Mouse (Mus musculus) small intestine, adult 2 months (tissue): Measurements from ENCODE around the gene Mgll. TPM values are rescaled to one million over a fixed set of nuclear protein-coding genes. Genes with fewer than 3 reads are reported as not detected.
A peak's percentile ranks its signal among the peaks of the same experiment; 100 is the strongest.

Experiments
- H3K27ac ChIP-seq: fragments of 200-500 bp; 2 replicates; pipeline ENCODE4 v1.5.1; 2012; ENCODE audit warnings: low read depth, low read length, control low read depth, inconsistent platforms; ENCODE audit not compliant: insufficient read depth
- H3K27me3 ChIP-seq: fragments of 200-500 bp; 2 replicates; pipeline ENCODE4 v1.6.1; 2012; ENCODE audit warnings: mild to moderate bottlenecking, moderate library complexity, low read length, inconsistent platforms; ENCODE audit not compliant: control insufficient read depth, insufficient read depth
- H3K36me3 ChIP-seq: fragments of 200-500 bp; 2 replicates; pipeline ENCODE4 v1.6.1; 2012; ENCODE audit warnings: mild to moderate bottlenecking, low read length, control low read depth, inconsistent platforms; ENCODE audit not compliant: control insufficient read depth, insufficient read depth
- H3K4me1 ChIP-seq: fragments of 200-500 bp; 2 replicates; pipeline ENCODE4 v1.6.1; 2012; ENCODE audit warnings: low read length, inconsistent platforms, mixed read lengths; ENCODE audit not compliant: control insufficient read depth, insufficient read depth, insufficient read length
- H3K4me3 ChIP-seq: fragments of 200-500 bp; 2 replicates; pipeline ENCODE4 v1.5.1; 2012; ENCODE audit warnings: low read depth, mild to moderate bottlenecking, control low read depth, inconsistent platforms, low read length, moderate library complexity
- CTCF ChIP-seq: fragments of 200-500 bp; IDR thresholded peaks from 2 replicates; pipeline ENCODE4 v1.5.1; 2012; ENCODE audit warnings: low read depth, mild to moderate bottlenecking, control low read depth, inconsistent platforms, low read length, moderate library complexity, mixed read lengths; ENCODE audit not compliant: insufficient replicate concordance, insufficient read length; ENCODE audit errors: extremely low read depth
- POLR2A ChIP-seq: fragments of 200-500 bp; IDR thresholded peaks from 2 replicates; pipeline ENCODE4 v1.6.1; 2012; ENCODE audit warnings: low read depth, mild to moderate bottlenecking, control low read depth, inconsistent platforms, low read length, moderate library complexity
- WGBS: fragments of 180-500 bp; shearing (Covaris S2); methylation state at CpG from one replicate; pipeline ENCODE4 v1.1.7; 2018; 5-methylcytosine and 5-hydroxymethylcytosine counted together
- polyA plus RNA-seq: library from polyadenylated mRNA; depleted of rRNA; stranded (reverse); fragments of >200 nt; gene quantifications from 2 replicates; pipeline ENCODE4 v1.2.3, GENCODE M21; 2012; rRNA removed

Gene Mgll
- polyA plus RNA-seq, 1 experiment: 29.5 TPM

- Histone ChIP-seq H3K27ac (no peak within 1 kb of the TSS), H3K36me3 (no peaks in the 10 kb centered on the region), H3K4me1 (peaks cover 2% of the 10 kb centered on the region; the same call in 1 of the 2 replicates), H3K27me3 (peaks cover 7% of the 10 kb centered on the region), H3K4me3 (peak within 1 kb of the TSS; percentile 54)
- WGBS: 9% methylated on average over 63 of the region's 63 CpGs
- TF ChIP-seq POLR2A: no peak
- TF ChIP-seq CTCF: no peak
Observed at GRCm38 (mm10) chr6:88874868-88875508, 150.8 kb downstream of the Mgll start, which contains the start of gene Podxl2. Gene Podxl2, minus strand, starts transcription at chr6:88875044.

Other genes with a start within 250 kb of the Mgll start
- gene Sec61a1, start 205.5 kb upstream of the Mgll start, polyA plus RNA-seq: 194 and 310 TPM in 2 replicates
- gene Kbtbd12, start 86.5 kb upstream of the Mgll start, polyA plus RNA-seq: 0.05 and 0.06 TPM in 2 replicates
- 25.8 and 68.7 TPM in 2 replicates for gene Abtb1, start 117.6 kb downstream of the Mgll start, polyA plus RNA-seq
- 13.6 and 22.1 TPM in 2 replicates for gene Podxl2, start 150.6 kb downstream of the Mgll start, polyA plus RNA-seq
- gene Mcm2, start 174.4 kb downstream of the Mgll start, polyA plus RNA-seq: 7.9 and 14.5 TPM in 2 replicates
- gene Tpra1, start 177.8 kb downstream of the Mgll start, polyA plus RNA-seq: 74.9 and 156 TPM in 2 replicates